Mouse (Mus musculus) cortical plate, adult 2 months (tissue): ENCODE data around the gene Kdm6b. TPM values are rescaled to one million over a fixed set of nuclear protein-coding genes. Genes with fewer than 3 reads are reported as not detected.
A peak's percentile ranks its signal among the peaks of the same experiment; 100 is the strongest.

Experiments
- H3K27ac ChIP-seq: fragments of 200-500 bp; 2 replicates; pipeline ENCODE4 v1.5.1; 2012; ENCODE audit warnings: low read length, control low read depth, inconsistent platforms; ENCODE audit not compliant: insufficient read depth
- H3K4me1 ChIP-seq: fragments of 200-500 bp; 2 replicates; pipeline ENCODE4 v1.6.1; 2011; ENCODE audit warnings: low read length; ENCODE audit not compliant: control insufficient read depth, insufficient read depth
- H3K4me3 ChIP-seq: fragments of 200-500 bp; 2 replicates; pipeline ENCODE4 v1.5.1; 2011; ENCODE audit warnings: mild to moderate bottlenecking, low read length, control low read depth; ENCODE audit not compliant: insufficient read depth
- CTCF ChIP-seq: fragments of 200-500 bp; IDR thresholded peaks from 2 replicates; pipeline ENCODE4 v1.5.1; 2011; ENCODE audit warnings: mild to moderate bottlenecking, control low read depth, low read length; ENCODE audit not compliant: insufficient read depth; ENCODE audit errors: extremely low read depth
- POLR2A ChIP-seq: fragments of 200-500 bp; IDR thresholded peaks from 2 replicates; pipeline ENCODE4 v1.6.1; 2011; ENCODE audit warnings: mild to moderate bottlenecking, low read length, control low read depth; ENCODE audit not compliant: insufficient read depth; ENCODE audit errors: extremely low read depth
- polyA plus RNA-seq: library from polyadenylated mRNA; depleted of rRNA; stranded (reverse); fragments of >200 nt; gene quantifications from 2 replicates; pipeline ENCODE4 v1.2.3, GENCODE M21; 2012

Gene Kdm6b
- polyA plus RNA-seq, 1 experiment, result 5.3 TPM

DNA sequence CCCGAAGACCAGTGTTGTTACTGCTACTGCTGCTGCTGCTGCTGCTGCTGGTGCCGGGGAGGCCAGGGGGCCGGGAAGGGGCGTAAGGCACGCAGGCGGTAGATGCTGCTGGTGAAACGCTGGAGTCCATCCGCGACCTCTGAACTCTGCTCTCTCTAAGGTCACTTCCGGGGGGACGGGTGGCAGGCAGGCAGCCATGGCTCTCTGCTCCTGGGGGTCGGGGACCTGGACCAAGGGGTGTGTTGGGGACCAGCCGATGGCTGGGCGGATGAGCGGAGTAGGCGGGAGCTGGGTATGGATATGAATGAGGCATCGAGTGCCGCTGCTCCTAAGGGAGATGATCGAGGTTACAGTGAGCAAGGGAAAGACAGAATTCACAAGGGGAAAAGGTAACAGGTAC, 7.2 kb downstream of the Kdm6b start:
- TF ChIP-seq CTCF (no peak), POLR2A (no peak)
- no peak overlapping the region for H3K4me3 ChIP-seq
- peaks cover 1% of the 10 kb centered on the region; the same call in 1 of the 2 replicates for H3K4me1 ChIP-seq
- H3K27ac ChIP-seq, result no peak overlapping the region

DNA sequence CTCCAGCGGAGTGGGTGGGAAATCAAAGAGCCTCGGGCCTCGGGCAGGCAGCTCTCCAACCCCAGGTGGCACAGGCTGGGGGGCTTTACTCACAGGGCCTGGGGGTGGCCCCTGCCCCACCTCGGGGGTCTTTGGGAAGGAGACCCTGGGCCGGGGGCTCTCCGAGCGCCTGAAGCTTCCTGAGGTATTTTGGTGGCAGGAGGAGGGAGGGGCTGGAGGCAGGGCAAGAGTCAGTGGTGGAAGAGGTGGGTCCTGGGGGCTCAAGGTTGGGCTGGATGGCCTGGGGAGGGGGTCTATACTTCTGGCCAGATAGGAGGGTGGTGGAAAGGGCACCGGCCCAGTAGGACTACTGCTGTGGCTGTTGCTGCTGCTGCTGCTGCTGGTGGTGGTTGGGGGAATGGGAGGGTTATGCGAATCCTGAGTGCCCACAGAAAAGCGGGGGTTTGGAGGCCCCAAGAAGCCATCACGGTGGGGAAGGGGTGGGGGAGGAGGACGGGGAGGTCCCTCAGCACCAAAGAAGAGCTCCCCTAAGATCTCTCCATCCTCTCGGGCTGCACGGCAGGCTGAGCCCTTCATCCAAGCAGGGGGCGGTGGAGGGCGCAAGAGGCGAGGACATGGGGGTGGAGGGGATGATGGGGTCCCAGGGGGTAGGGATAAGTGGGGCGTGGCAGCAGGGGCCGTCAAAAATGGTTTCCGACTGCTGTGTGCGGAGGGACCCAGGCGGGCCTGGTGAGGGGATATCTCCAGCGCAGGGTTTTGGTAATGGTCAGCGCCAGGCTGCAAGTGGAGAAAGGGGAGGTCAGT, 7.9 kb downstream of the Kdm6b start:
- Histone ChIP-seq H3K4me3 (no peak overlapping the region), H3K4me1 (peaks cover 1% of the 10 kb centered on the region; the same call in 1 of the 2 replicates), H3K27ac (no peak overlapping the region)
- TF ChIP-seq POLR2A, result no peak
- no peak for TF ChIP-seq CTCF

DNA sequence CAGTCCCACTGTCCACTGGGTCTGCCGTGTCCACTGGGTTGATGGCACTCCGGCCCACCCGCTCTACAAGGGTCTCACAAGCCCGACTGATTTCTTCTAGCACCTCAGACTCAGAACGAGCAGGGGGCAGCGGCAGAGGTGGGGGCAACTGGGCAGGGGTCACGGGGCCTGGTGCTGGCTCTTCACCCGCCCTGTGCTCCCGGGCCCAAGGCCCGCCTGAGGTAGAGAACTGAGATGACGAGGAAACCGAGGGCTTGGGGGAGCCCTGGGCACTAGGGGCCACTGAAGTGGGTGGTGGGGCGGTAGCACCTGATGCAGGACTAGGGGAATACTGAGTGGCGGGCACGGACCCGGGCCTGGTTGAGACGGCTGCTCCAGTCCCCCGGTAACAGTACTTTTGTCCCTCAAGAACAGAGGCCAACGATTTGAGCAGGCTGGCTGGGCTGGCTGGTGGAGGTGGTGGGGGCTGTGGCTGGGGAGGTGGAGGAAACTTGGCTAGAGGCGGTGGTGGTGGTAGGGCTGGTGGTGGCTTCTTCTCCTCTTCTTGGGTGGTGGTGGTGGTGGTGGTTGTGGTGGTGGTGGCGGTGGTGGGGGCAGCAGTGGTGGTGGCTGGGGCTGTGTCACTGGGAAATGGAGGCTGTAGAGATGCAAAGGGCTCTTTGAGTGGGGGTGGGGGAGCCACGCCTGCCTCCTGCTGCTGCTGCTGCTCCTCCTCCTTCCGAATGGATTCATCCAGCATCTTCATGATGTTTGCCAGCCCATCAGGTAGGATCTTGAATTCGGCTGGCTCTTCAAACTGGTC, 8.7 kb downstream of the Kdm6b start:
- H3K27ac ChIP-seq, result no peak overlapping the region
- peaks cover 1% of the 10 kb centered on the region; the same call in 1 of the 2 replicates for H3K4me1 ChIP-seq
- no peak overlapping the region for H3K4me3 ChIP-seq

DNA sequence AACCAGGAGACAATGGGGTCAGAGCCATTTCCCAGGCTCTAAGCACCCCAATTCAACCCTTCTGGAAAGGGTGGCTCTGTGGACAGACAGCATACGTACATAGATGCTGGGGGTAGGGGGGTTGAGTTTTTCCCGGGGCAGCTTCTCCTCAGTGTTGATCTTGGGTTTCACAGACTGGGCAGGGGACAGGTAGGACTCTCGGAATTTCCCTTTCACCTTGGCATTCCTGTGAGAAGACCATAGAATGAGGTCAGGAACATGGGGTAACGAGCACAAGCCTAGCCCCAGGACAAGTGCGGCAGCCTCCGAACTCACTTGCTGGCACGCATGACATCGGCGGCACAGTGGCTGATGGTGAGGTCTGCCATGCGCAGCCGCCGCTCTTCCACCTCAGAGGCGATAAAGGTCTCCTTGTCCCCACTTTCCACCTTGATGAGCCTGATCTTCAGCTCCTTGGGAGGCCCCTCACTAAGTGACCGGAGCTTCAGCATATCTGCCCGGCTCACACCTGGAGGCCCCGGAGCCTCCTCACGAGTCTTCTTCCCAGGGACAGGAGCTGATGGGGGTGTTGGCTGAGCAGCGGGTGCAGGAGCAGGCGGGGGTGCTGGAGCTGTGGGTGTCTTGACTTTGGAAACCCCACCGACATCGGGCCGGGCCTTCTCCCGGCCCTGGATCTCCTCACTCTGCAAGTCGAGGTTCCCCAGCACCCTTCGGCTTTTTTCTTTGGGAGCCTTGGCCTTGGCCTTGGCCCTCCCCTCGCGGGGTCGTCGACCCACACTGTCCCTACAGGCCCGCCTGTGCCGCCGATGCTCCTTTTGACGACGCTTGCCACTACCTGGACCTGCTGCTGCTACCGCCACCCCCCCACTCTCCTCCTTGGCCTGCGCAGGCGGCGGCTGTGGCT, 9.5 kb downstream of the Kdm6b start:
- no peak overlapping the region for H3K27ac ChIP-seq
- TF ChIP-seq CTCF (no peak), POLR2A (no peak)
- H3K4me1 ChIP-seq, result peaks cover 1% of the 10 kb centered on the region; the same call in 1 of the 2 replicates
- no peak overlapping the region for H3K4me3 ChIP-seq

More for the DNA sequence above, 8.7 kb downstream of the Kdm6b start:
- TF ChIP-seq POLR2A (no peak), CTCF (no peak)

- TF ChIP-seq POLR2A (no peak), CTCF (no peak)
- Histone ChIP-seq H3K4me1 (no peaks in the 10 kb centered on the region), H3K4me3 (no peak overlapping the region), H3K27ac (no peak overlapping the region)
Measured at GRCm38 (mm10) chr11:69401987-69402386, 11.5 kb downstream of the Kdm6b start.

- Histone ChIP-seq H3K27ac (no peak overlapping the region), H3K4me3 (no peak overlapping the region), H3K4me1 (no peaks in the 10 kb centered on the region)
- TF ChIP-seq POLR2A (peak; percentile 79), CTCF (peak; percentile 95)
Measured at GRCm38 (mm10) chr11:69401210-69401637, 12.3 kb downstream of the Kdm6b start.

- Histone ChIP-seq H3K4me1 (no peaks in the 10 kb centered on the region), H3K4me3 (no peak overlapping the region), H3K27ac (no peak overlapping the region)
- TF ChIP-seq POLR2A (no peak), CTCF (no peak)
Measured at GRCm38 (mm10) chr11:69400083-69400850, 13.2 kb downstream of the Kdm6b start.

DNA sequence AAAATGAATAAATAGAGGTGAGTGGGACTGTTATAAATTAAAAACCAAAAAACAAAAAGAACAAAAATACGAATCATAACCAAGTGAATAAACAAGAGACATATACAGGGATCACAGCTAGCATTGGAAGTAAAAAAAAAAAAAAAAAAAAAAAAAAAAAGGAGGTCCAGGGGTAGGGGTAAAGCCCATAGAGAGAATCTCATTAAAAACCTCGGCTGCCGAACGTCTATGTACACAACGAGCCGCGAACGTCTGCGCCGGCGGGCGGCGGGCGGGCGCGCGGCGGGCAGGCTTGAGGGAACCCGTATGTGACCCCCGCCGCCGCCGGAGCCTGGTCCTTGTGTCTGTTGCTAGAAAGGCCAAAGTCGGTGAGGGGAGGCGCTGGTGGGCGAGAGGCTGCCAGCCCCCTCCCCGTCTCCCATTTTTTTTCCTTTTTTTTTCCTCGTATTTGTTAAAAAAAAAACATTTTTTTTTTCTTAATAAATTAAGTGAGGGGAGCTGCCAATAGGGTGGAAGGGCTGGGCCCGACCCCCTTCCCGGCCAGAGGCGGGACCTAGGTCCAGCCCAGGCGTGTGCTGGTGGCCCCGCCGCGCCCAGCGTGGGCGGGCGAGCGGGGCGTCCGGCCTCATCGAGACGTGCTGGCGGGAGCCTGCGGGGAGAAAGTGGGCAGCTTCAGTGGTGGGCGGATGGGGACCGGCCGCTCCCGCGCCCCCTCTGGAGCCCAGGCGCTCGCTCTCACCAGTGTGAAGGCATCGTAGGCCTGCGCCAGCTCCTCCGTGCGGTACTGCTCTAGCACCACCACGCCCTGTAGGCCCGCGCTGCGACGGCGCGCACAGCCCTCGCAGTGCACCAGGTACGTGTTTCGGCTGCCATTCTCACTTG, 14.0 kb downstream of the Kdm6b start:
- TF ChIP-seq CTCF (no peak), POLR2A (no peak)
- Histone ChIP-seq H3K4me1 (no peaks in the 10 kb centered on the region), H3K4me3 (no peak overlapping the region), H3K27ac (no peak overlapping the region)
